Mouse (Mus musculus) cerebellum, adult 2 months (tissue): ENCODE measurements around the gene Lztfl1.

Experiments used
- CTCF ChIP-seq: fragments of 200-500 bp; IDR thresholded peaks from 2 replicates; pipeline ENCODE4 v1.5.1; 2011; ENCODE audit warnings: low read depth, mild to moderate bottlenecking, control low read depth, low read length, moderate library complexity, borderline replicate concordance; ENCODE audit not compliant: insufficient read depth
- POLR2A ChIP-seq: fragments of 200-500 bp; IDR thresholded peaks from 2 replicates; pipeline ENCODE4 v1.6.1; 2011; ENCODE audit warnings: low read length, control low read depth, borderline replicate concordance; ENCODE audit not compliant: insufficient read depth

DNA sequence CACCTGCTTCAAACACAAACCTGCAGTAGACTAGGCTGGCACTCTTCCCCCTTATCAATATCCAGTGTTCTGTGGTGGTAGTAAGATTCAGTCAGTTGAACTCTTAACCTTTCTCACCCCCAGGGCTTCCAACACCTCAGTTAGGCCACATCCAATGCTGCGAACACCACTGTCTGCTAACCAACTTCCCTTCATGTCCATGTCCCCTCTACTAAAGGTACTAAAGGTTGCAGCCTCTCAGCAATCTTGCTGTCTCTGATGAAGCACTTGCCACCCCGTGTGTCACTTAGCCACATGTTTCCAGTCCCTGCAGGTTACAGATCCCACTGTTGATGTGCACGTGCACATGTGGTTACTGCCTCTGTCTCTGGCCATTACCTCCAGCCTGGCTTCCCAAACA lies 46.3 kb upstream of the Lztfl1 start:
- TF ChIP-seq POLR2A (no peak), CTCF (no peak)
